Mouse (Mus musculus): ENCODE data around the gene Prkce. TPM values are rescaled to one million over a fixed set of nuclear protein-coding genes. Genes with fewer than 3 reads are reported as not detected.

The Prkce gene
- polyA plus RNA-seq, 1 experiment from 2014 or later, result 6.2 TPM

DNA sequence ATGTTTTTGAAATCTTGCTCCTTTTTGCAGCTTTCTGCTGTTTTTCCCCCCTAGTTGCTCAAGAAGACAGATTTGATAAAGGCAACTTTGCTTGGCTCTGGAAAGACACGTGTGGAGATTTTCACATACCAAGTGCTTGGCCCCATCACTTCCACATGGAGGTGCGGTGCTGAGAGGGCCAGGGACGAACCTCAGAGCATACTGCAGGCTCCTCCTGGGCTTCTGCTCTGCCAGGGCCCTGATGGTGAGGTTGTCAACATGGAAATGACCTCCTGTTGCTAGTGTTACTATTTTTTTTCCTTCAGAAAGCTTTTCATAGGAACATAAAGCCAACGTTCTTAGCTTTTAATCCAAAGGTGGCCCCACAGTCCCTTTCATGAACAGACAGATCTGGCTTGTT, 191.3 kb downstream of the Prkce start:
- Histone ChIP-seq H3K4me3 (no peak overlapping the region), H3K36me3 (no peaks in the 10 kb centered on the region), H3K9ac (no peak overlapping the region), H3K27me3 (replicated peaks) (no peaks in the 10 kb centered on the region), H3K4me2 (no peak overlapping the region), H3K9me3 (no peaks in the 10 kb centered on the region), H3K4me1 (peaks cover 57% of the 10 kb centered on the region), H3K27ac (replicated peaks) (peak overlapping the region; percentile 43)
- no peak for ATAC-seq (ENCODE audit: extremely low read depth, insufficient number of reproducible peaks, low FRiP score, low TSS enrichment)
- 20% methylated on average over 4 of the region's 4 CpGs for WGBS

DNA sequence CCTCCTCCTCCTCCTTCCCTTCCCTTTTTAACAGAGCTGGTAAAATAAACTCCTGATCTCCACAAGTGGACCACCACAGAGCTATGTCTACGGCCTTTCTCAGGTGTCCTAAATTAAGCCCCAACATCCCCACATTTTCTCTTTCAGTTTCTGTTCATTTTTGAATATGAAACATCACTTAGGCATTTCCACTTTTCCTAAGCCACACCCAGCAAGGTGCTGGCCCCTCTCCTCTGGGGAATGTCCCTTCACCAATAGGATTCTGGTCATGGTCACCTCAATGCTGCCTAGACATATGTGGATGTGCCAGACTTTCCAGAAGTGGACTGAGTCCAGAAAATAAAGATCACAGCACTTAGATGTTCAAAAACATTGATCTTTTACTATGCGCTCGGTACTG, 193.3 kb downstream of the Prkce start:
- 89% methylated on average over 3 of the region's 3 CpGs for WGBS
- H3K9me3 ChIP-seq, result no peaks in the 10 kb centered on the region
- no peak overlapping the region for H3K4me3 ChIP-seq
- ATAC-seq (ENCODE audit: extremely low read depth, insufficient number of reproducible peaks, low FRiP score, low TSS enrichment), result no peak
- H3K27ac ChIP-seq (replicated peaks), result no peak overlapping the region
- no peak overlapping the region for H3K4me2 ChIP-seq
- no peaks in the 10 kb centered on the region for H3K36me3 ChIP-seq
- H3K27me3 ChIP-seq (replicated peaks), result no peaks in the 10 kb centered on the region
- peaks cover 57% of the 10 kb centered on the region for H3K4me1 ChIP-seq
- H3K9ac ChIP-seq, result no peak overlapping the region

DNA sequence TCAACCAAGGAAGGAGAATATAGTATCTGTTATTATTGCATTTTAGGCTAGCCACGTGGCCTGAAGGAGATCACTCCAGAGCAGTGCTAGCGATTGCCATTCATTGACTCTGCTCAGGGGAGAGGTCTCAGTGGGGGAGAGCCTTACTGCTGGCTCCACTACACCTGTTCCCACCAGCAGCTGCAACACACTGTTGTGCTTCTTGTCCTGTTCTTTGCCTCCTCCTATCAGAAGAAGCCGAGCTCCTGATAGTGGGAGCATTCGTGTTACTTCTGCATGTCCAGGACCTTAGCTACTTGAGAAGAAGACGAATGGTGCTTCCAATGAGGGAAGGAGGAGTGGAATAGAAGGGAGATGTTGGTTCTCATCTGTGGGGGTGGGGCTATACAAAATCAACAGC, 195.8 kb downstream of the Prkce start:
- Histone ChIP-seq H3K9me3 (no peaks in the 10 kb centered on the region), H3K4me1 (peaks cover 63% of the 10 kb centered on the region), H3K36me3 (no peaks in the 10 kb centered on the region), H3K27me3 (replicated peaks) (no peaks in the 10 kb centered on the region), H3K9ac (no peak overlapping the region), H3K27ac (replicated peaks) (no peak overlapping the region), H3K4me3 (no peak overlapping the region), H3K4me2 (no peak overlapping the region)
- 49% methylated on average over 5 of the region's 5 CpGs for WGBS
- ATAC-seq (ENCODE audit: extremely low read depth, insufficient number of reproducible peaks, low FRiP score, low TSS enrichment), result no peak

DNA sequence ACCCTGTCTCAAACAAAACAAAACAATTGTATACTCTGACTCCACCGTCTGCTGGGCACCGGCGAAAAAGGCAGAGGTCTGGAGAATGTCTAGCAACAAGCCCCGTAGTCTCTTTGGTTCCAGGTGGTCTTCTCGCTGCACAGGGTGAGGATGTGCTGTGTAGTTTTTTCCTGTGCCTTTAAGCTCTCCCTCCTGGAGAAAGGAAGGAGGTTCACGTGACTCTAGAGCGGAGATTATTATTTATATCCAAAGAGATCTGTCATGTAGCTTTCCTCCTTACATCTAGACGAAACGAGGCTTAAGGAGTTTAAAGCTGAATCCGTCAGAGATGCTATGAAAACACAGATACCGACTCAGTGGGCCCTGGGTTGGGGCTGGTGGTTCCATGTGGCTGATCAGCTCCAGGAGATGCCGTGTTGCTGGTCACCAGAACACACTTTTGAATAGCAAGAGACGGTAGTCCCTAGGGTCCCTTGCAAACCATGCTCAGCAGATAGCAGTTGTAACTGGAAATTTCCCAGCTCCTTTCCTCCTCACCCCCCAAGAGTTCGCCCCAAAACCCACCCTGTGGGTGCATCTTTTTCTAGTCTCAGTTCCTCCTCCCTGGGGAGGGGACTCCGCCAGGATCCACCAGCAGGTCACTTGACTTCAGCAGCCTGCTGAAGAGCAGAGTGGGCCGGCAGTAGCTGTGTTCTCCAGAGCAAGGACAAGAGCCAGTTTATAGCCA, 196.9 kb downstream of the Prkce start:
- no peaks in the 10 kb centered on the region for H3K36me3 ChIP-seq
- no peak overlapping the region for H3K4me3 ChIP-seq
- WGBS, result 48% methylated on average over 16 of the region's 16 CpGs
- H3K27ac ChIP-seq (replicated peaks), result peak overlapping the region; percentile 32; the same call in 1 of the 2 replicates
- peak overlapping the region; percentile 13 for H3K4me2 ChIP-seq
- H3K4me1 ChIP-seq, result peaks cover 52% of the 10 kb centered on the region
- peak overlapping the region; percentile 24 for H3K9ac ChIP-seq
- no peaks in the 10 kb centered on the region for H3K27me3 ChIP-seq (replicated peaks)
- no peak for ATAC-seq (ENCODE audit: extremely low read depth, insufficient number of reproducible peaks, low FRiP score, low TSS enrichment)
- no peaks in the 10 kb centered on the region for H3K9me3 ChIP-seq

DNA sequence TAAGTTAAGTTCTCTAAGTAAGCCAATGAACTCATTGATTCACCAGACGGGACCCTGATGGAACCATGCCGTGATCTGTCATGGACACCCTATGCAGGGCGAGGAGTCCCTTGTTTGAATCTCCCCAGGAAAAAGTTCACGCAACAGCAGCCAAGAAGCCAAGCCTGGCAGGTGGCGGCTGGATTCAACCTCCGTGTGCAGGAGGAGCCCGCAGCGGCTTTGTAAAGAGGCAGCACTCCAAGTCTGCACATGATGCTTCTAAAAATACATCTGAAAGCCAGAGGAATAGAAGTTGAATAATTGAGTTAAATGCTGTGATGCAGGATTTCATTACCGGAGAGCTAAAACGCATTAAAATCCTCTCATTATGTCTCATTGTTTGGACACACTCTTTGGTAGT, 199.3 kb downstream of the Prkce start:
- H3K9ac ChIP-seq, result peak overlapping the region; percentile 60
- peak overlapping the region; percentile 58 for H3K4me2 ChIP-seq
- H3K9me3 ChIP-seq, result no peaks in the 10 kb centered on the region
- H3K36me3 ChIP-seq, result no peaks in the 10 kb centered on the region
- H3K27me3 ChIP-seq (replicated peaks), result no peaks in the 10 kb centered on the region
- WGBS, result 49% methylated on average over 10 of the region's 10 CpGs
- peak overlapping the region; percentile 77 for H3K27ac ChIP-seq (replicated peaks)
- H3K4me1 ChIP-seq, result peaks cover 70% of the 10 kb centered on the region
- no peak overlapping the region for H3K4me3 ChIP-seq
- ATAC-seq (ENCODE audit: extremely low read depth, insufficient number of reproducible peaks, low FRiP score, low TSS enrichment), result no peak

DNA sequence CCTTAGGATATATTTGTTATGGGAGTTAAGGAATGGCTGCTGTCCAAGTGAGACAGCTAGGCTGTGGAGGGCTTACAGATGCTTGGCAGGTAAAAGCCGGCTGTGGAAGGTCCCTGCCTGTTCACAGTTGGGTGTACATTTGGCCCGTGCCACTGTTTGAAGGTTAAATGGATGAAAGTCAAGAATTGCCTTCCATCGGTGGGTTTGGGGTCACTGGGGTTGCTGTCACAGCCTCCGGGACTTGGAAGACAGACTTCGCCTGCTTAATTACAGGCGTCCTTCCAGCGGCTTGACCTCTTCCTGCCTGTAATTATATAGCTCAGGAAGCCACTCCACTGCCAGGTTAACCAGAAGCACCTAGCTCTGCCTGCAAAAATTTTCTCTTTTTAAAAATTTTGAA, 200.1 kb downstream of the Prkce start:
- Histone ChIP-seq H3K9me3 (no peaks in the 10 kb centered on the region), H3K36me3 (no peaks in the 10 kb centered on the region), H3K27ac (replicated peaks) (peak overlapping the region; percentile 77), H3K4me1 (peaks cover 70% of the 10 kb centered on the region), H3K9ac (no peak overlapping the region), H3K4me2 (peak overlapping the region; percentile 58; the same call in 1 of the 2 replicates), H3K4me3 (no peak overlapping the region), H3K27me3 (replicated peaks) (no peaks in the 10 kb centered on the region)
- ATAC-seq (ENCODE audit: extremely low read depth, insufficient number of reproducible peaks, low FRiP score, low TSS enrichment), result no peak
- 37% methylated on average over 7 of the region's 7 CpGs for WGBS

DNA sequence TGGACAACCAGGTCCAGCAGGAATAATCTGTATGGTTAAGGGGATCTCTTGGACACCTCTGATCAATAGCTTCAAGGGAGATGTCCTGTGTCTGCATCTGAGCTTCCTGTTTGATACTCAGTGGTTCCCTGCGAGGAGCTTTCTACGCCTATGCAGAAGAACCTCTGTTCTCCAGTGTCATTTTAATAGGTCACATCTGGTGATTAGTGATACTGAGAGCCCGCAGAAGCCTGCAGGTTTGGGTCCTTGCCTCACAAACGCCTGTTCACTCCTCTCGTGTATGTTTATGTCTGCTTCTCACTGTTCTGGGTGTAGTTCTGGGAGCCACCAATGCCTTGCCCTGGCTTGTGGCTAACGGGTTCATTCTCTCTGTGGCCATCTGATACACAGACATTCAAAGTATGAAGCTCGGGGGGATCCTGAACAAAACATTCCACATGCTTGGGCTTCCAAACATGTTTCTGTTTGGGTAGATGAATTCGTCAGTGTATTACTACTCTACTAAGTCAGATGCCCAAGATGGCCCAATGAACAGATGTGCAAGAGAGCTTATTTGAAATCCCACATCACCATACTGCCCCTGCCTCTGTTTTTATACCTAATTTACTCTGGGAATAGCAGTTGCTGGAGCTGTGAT, 202.6 kb downstream of the Prkce start:
- H3K4me3 ChIP-seq, result no peak overlapping the region
- H3K36me3 ChIP-seq, result no peaks in the 10 kb centered on the region
- peaks cover 49% of the 10 kb centered on the region for H3K4me1 ChIP-seq
- no peaks in the 10 kb centered on the region for H3K27me3 ChIP-seq (replicated peaks)
- no peak overlapping the region for H3K27ac ChIP-seq (replicated peaks)
- WGBS, result 57% methylated on average over 8 of the region's 8 CpGs
- no peak for ATAC-seq (ENCODE audit: extremely low read depth, insufficient number of reproducible peaks, low FRiP score, low TSS enrichment)
- H3K9ac ChIP-seq, result no peak overlapping the region
- H3K9me3 ChIP-seq, result no peaks in the 10 kb centered on the region
- H3K4me2 ChIP-seq, result no peak overlapping the region

DNA sequence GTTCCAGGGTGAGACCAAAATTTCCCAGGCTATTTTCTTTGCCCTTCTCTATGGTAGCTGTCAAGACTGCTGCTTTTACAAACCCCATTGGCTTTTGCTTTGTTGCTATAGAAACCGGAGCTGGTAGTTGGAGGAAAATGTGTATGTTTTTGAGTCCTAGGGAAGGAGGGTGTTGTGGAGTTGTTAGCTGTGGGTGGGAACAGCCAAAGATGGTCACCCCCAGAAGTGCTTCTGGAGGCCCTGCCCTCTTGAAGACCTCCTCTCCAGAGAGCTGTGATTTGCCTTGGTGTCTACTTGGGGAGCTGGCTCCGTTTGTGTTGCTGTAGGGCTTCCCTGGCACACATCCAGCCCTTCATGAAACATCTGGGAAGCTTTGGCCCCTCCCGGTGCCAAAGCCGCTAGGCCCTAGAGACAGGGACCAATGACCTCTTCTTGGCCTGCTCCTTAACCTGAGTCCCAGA, 203.5 kb downstream of the Prkce start:
- H3K4me3 ChIP-seq, result no peak overlapping the region
- no peak overlapping the region for H3K4me2 ChIP-seq
- H3K27me3 ChIP-seq (replicated peaks), result no peaks in the 10 kb centered on the region
- ATAC-seq (ENCODE audit: extremely low read depth, insufficient number of reproducible peaks, low FRiP score, low TSS enrichment), result no peak
- H3K4me1 ChIP-seq, result peaks cover 44% of the 10 kb centered on the region
- no peaks in the 10 kb centered on the region for H3K36me3 ChIP-seq
- WGBS, result 36% methylated on average over 4 of the region's 4 CpGs
- no peaks in the 10 kb centered on the region for H3K9me3 ChIP-seq
- peak overlapping the region; percentile 25 for H3K27ac ChIP-seq (replicated peaks)
- no peak overlapping the region; the same call in 1 of the 2 replicates for H3K9ac ChIP-seq

DNA sequence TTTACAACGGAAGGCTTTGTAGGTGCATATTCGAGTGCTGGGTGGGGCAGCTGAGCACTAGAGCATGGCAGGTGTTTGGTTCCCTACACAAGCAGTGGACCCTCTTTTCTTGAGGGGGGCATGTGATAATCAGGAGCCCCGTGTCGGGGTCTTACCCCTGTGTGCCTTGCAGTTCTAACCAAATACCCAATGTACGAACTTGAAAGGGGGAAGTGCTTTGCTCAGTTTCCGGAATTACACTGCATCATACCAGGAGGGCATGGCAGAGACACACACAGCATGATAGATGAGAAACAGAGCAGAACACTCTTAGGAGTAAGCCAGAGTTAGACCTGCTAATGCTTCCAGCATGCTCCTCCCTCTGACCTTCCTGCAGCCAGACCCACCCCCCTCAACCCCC, 208.8 kb downstream of the Prkce start:
- no peak overlapping the region for H3K27ac ChIP-seq (replicated peaks)
- peaks cover 38% of the 10 kb centered on the region for H3K4me1 ChIP-seq
- H3K27me3 ChIP-seq (replicated peaks), result no peaks in the 10 kb centered on the region
- no peak for ATAC-seq (ENCODE audit: extremely low read depth, insufficient number of reproducible peaks, low FRiP score, low TSS enrichment)
- no peaks in the 10 kb centered on the region for H3K9me3 ChIP-seq
- no peak overlapping the region for H3K4me2 ChIP-seq
- no peak overlapping the region for H3K4me3 ChIP-seq
- no peaks in the 10 kb centered on the region for H3K36me3 ChIP-seq
- WGBS, result 83% methylated on average over 6 of the region's 6 CpGs
- H3K9ac ChIP-seq, result no peak overlapping the region

DNA sequence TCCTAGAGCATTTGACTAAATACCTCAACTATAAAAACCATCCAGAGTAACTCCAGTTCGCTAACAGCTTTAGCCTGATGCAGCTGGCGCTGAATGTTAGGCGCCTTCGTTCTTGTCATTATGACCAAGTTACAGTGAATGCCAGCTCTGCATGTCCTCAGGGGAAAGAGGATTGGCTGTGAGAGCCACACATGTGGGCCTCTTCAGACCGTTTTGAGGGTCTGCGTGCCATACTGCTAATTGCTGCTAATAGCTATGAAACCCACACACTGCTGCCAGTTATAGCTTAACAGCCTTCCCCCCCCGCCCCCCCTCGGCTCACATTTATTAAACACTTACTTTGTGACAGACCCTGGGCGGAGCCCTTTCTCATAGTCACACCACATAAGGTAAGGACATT, 210.3 kb downstream of the Prkce start:
- peaks cover 37% of the 10 kb centered on the region for H3K4me1 ChIP-seq
- ATAC-seq (ENCODE audit: extremely low read depth, insufficient number of reproducible peaks, low FRiP score, low TSS enrichment), result no peak
- no peaks in the 10 kb centered on the region for H3K36me3 ChIP-seq
- no peak overlapping the region for H3K27ac ChIP-seq (replicated peaks)
- no peaks in the 10 kb centered on the region for H3K9me3 ChIP-seq
- WGBS, result 87% methylated on average over 9 of the region's 9 CpGs
- no peak overlapping the region for H3K9ac ChIP-seq
- no peak overlapping the region for H3K4me2 ChIP-seq
- H3K4me3 ChIP-seq, result no peak overlapping the region
- no peaks in the 10 kb centered on the region for H3K27me3 ChIP-seq (replicated peaks)

DNA sequence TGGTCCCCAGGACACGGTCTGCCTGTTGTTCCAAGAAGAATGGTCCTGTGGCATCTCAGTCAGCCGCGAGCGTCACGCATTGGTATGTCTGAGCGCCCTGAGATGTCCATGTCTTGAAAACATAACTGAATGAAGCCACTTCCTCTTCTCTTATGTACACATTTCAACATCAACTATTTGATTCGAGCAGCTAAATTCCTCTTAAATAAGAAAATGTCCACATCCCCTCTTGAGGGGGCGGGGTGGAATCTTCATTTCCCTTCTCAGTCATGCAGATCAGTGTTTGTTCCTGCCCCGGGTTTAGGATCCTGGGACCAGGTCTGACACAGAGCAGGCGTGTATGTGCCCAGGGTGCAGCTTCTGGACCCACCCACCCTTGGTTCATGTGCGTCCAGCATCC, 211.0 kb downstream of the Prkce start:
- H3K4me1 ChIP-seq, result peaks cover 45% of the 10 kb centered on the region
- no peak overlapping the region for H3K27ac ChIP-seq (replicated peaks)
- H3K9ac ChIP-seq, result no peak overlapping the region
- no peaks in the 10 kb centered on the region for H3K27me3 ChIP-seq (replicated peaks)
- no peaks in the 10 kb centered on the region for H3K9me3 ChIP-seq
- H3K4me2 ChIP-seq, result no peak overlapping the region
- 86% methylated on average over 11 of the region's 11 CpGs for WGBS
- no peak for ATAC-seq (ENCODE audit: extremely low read depth, insufficient number of reproducible peaks, low FRiP score, low TSS enrichment)
- H3K4me3 ChIP-seq, result no peak overlapping the region
- no peaks in the 10 kb centered on the region for H3K36me3 ChIP-seq

Data from heart, embryonic 13.5 days (tissue).